Mouse (Mus musculus): ENCODE measurements at regions not wholly inside any gene's neighbourhood (a gene's known extent, or its start where the extent isn't known, plus 50 kb on each side); places are given as distances from the start of the nearest gene placed in this dataset.

DNA sequence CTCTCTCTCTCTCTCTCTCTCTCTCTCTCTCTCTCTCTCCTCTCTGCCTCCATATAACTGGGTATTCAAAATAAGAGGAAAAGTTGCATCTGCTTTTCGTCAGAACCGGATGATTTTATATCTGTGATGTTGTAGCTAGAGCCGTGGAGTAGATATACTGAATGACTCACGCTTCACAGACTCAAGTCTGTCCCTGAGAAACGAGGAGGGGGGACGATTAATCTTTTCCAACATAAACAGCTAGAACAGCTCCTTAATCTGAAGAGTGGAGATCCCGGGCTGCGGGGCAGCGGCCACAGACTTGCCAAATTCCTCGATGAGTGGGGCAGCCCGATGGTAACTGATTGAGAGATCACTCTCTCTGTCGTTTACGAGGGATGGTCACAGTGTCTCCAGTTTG, 60.5 kb upstream of the Ankrd55 start:
- no peak for DNase-seq (ENCODE audit: low spot score)

DNA sequence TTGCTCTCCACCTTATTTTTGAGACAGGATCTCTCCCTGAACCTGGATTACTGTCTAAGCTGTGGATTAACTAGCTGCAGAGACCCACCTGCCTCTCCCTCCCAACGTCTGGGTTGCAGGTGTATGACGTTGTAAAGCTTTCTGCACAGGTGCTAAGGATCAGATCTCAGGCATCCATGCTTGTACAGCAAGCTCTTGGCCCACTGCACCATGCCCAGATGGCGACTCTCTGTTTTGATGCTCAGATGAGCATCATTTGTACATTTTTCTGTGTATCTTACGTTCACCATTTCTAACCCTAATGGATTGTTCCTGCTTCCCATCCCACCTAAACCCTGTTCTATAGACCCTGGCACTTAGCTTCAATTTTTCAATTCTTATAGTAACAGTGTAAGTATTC, 59.4 kb upstream of the Ankrd55 start:
- DNase-seq (ENCODE audit: low spot score): no peak

DNA sequence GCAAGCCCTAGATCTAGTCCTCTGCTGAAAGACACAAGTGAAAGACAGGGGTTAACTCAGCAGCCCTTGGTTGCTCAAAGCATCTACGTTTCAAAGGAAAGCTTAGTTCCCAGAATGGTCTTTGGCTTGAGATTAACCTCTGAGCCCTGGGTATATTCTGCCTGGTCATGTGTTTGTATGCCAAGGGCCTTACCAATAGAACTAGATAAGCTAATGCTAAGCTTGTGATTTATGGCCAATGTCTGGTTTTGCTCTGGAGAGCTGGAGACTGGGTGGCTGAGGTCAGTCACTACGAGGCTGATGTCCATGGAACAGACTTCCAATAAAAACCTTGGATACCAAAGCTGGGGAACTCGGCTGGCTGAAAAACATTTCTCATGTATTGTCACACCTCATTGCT, 58.1 kb upstream of the Ankrd55 start:
- no peak for DNase-seq (ENCODE audit: low spot score)

DNA sequence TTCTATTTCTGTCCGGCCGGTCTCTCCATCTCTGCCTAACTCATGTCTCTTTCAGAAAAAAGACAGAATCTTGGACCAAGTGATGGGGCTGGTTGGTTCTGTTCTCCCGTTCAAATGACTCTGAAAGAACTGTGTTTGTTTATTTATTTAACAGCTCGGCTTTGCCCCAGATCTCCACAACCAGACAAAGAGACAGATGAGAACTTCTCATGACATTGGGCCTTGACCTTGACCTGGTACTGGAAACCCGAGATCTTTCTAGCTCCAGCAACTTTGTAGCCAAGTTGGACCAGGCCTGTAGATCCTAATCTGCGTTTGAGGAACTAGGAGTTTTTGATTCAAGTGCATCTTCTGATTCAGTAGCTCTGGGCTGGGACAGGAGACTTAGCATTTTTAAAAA, 53.6 kb upstream of the Ankrd55 start:
- no peak for DNase-seq (ENCODE audit: low spot score)

DNA sequence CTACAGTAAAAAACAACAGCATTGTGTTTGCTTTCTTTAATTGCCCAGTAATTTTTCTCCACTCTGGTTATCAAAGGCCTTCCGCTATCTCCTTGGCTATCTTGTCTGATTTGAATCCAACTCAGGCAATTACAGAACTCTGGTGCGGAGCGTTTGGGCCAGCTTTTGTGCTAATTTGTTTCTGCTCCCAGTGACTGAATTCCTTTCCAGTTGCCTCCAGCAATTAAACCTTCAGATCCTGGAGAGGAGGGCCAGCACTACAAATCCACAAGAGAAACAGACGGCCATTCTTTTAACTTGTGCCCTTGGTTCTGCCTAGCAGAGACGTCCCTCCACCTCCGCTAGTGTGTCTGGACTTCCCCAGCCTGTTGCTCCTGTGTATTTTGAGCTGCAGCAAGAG, 51.3 kb upstream of the Ankrd55 start:
- DNase-seq (ENCODE audit: low spot score): no peak

DNA sequence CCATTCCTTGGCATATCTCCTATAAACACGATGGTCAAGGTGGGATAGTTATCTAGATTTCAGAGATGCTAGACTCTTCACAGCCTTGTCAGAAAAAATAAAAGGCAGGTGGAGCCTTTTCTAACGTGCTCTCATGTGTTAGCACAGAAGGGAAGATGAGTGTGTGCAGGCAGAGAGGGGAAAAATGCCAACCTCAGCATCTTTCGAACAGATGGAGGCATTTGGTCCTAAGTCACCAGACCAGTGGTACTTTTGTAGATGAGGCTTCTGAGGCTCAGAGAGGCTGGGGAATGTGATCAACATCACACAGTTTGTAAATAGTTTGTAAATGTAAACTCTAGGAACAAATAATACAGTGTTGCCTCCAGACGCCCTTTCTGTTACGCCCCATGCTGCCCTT, 50.9 kb upstream of the Ankrd55 start:
- DNase-seq (ENCODE audit: low spot score): no peak

DNA sequence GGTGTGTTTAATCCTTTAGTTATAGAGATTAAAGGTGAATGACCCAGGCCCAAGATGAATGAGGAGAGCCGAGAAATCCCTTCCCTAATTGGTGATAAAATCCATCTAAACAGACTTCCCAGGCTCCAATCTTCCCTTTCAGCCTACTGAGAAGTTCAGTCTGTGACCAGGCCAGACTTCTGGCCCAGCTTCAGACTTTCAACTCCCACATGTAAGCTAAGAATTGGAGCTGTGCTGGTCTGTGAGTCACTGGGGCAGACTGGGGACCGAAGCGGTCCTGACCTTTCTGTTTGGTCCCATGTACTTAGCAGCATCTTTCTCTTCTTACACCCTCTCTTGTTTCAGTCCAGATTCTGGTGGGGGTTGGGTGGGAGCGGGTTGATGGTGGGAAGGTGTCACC, 50.3 kb upstream of the Ankrd55 start:
- DNase-seq (ENCODE audit: low spot score): no peak

Data from urinary bladder, postnatal 25 days (tissue).